Mouse (Mus musculus): ENCODE data around the gene Narfl. TPM values are rescaled to one million over a fixed set of nuclear protein-coding genes. Genes with fewer than 3 reads are reported as not detected.
A peak's percentile ranks its signal among the peaks of the same experiment; 100 is the strongest.

The Narfl gene
- 38.3 and 39.7 TPM in 2 replicates for polyA plus RNA-seq (2015; fragmentation: Nextera tagmentation; extraction: Ambion mirVana)

- H3K4me1 ChIP-seq (ENCODE audit: control insufficient read depth, insufficient read depth, low read length) = peaks cover 7% of the 10 kb centered on the region
- H3K27ac ChIP-seq (ENCODE audit: low read length) = peak within 1 kb of the TSS; percentile 57
- WGBS = under 1% methylated on average over 37 of the region's 37 CpGs
- no peaks in the 10 kb centered on the region; the same call in 1 of the 2 replicates for H3K27me3 ChIP-seq (ENCODE audit: control insufficient read depth, insufficient read depth, low read length)
- peak within 1 kb of the TSS; percentile 94 for H3K4me3 ChIP-seq (ENCODE audit: low read length)
- H3K4me2 ChIP-seq (ENCODE audit: low read depth, low read length) = peak within 1 kb of the TSS; percentile 94
- no peaks in the 10 kb centered on the region for H3K9me3 ChIP-seq (replicated peaks; ENCODE audit: control insufficient read depth, low read length)
- peak within 1 kb of the TSS; percentile 97 for H3K9ac ChIP-seq (ENCODE audit: low read length)
- 0 out of 2 replicates have a peak, but pooled peaks cover 11% of the 10 kb centered on the region for H3K36me3 ChIP-seq (ENCODE audit: control insufficient read depth, insufficient read depth)
- ATAC-seq (replicated peaks; ENCODE audit: extremely low read depth, insufficient read depth, low FRiP score) = peak; percentile 89
Observed at GRCm38 (mm10) chr17:25773549-25774120, at the start of gene Narfl. Narfl (plus strand) TSS chr17:25773776.

- Histone ChIP-seq H3K9me3 (replicated peaks; ENCODE audit: control insufficient read depth, low read length) (no peaks in the 10 kb centered on the region), H3K4me2 (ENCODE audit: low read depth, low read length) (no peak overlapping the region), H3K4me3 (ENCODE audit: low read length) (no peak overlapping the region), H3K9ac (ENCODE audit: low read length) (no peak overlapping the region), H3K4me1 (ENCODE audit: control insufficient read depth, insufficient read depth, low read length) (peaks cover 18% of the 10 kb centered on the region), H3K27ac (ENCODE audit: low read length) (no peak overlapping the region), H3K36me3 (ENCODE audit: control insufficient read depth, insufficient read depth) (peaks cover 2% of the 10 kb centered on the region; the same call in 1 of the 2 replicates), H3K27me3 (ENCODE audit: control insufficient read depth, insufficient read depth, low read length) (no peaks in the 10 kb centered on the region; the same call in 1 of the 2 replicates)
- ATAC-seq (replicated peaks; ENCODE audit: extremely low read depth, insufficient read depth, low FRiP score) = no peak
- 77% methylated on average over 7 of the region's 7 CpGs for WGBS
Observed at GRCm38 (mm10) chr17:25723919-25724318, 49.7 kb upstream of the Narfl start.

- 85% methylated on average over 6 of the region's 6 CpGs for WGBS
- peaks cover 18% of the 10 kb centered on the region for H3K4me1 ChIP-seq (ENCODE audit: control insufficient read depth, insufficient read depth, low read length)
Observed at GRCm38 (mm10) chr17:25725264-25725663, 48.3 kb upstream of the Narfl start.

GRCm38 (mm10) chr17:25727265-25728008, 46.1 kb upstream of the Narfl start, which contains the start of the genes Chtf18 and Rpusd1:
Chtf18 (minus strand) TSS chr17:25727419.
Rpusd1 (plus strand) TSS chr17:25727670.
- H3K9ac ChIP-seq (ENCODE audit: low read length) = peak within 1 kb of the TSS; percentile 93
- peak; percentile 99 for ATAC-seq (replicated peaks; ENCODE audit: extremely low read depth, insufficient read depth, low FRiP score)
- H3K4me1 ChIP-seq (ENCODE audit: control insufficient read depth, insufficient read depth, low read length) = peaks cover 18% of the 10 kb centered on the region
- H3K4me2 ChIP-seq (ENCODE audit: low read depth, low read length) = peak within 1 kb of the TSS; percentile 99
- peak within 1 kb of the TSS; percentile 51 for H3K27ac ChIP-seq (ENCODE audit: low read length)
- H3K4me3 ChIP-seq (ENCODE audit: low read length) = peak within 1 kb of the TSS; percentile 80
- H3K36me3 ChIP-seq (ENCODE audit: control insufficient read depth, insufficient read depth) = no peaks in the 10 kb centered on the region; the same call in 1 of the 2 replicates
- under 1% methylated on average over 37 of the region's 37 CpGs for WGBS
- H3K27me3 ChIP-seq (ENCODE audit: control insufficient read depth, insufficient read depth, low read length) = no peaks in the 10 kb centered on the region
- no peaks in the 10 kb centered on the region for H3K9me3 ChIP-seq (replicated peaks; ENCODE audit: control insufficient read depth, low read length)

More at GRCm38 (mm10) chr17:25725264-25725663, 48.3 kb upstream of the Narfl start:
- Histone ChIP-seq H3K9me3 (replicated peaks; ENCODE audit: control insufficient read depth, low read length) (no peaks in the 10 kb centered on the region), H3K9ac (ENCODE audit: low read length) (no peak overlapping the region), H3K4me2 (ENCODE audit: low read depth, low read length) (no peak overlapping the region), H3K4me3 (ENCODE audit: low read length) (no peak overlapping the region), H3K27me3 (ENCODE audit: control insufficient read depth, insufficient read depth, low read length) (no peaks in the 10 kb centered on the region), H3K36me3 (ENCODE audit: control insufficient read depth, insufficient read depth) (peaks cover 2% of the 10 kb centered on the region; the same call in 1 of the 2 replicates), H3K27ac (ENCODE audit: low read length) (no peak overlapping the region)
- ATAC-seq (replicated peaks; ENCODE audit: extremely low read depth, insufficient read depth, low FRiP score) = no peak

GRCm38 (mm10) chr17:25728009-25728270, 45.6 kb upstream of the Narfl start:
- 19% methylated on average over 4 of the region's 4 CpGs for WGBS
- no peaks in the 10 kb centered on the region; the same call in 1 of the 2 replicates for H3K36me3 ChIP-seq (ENCODE audit: control insufficient read depth, insufficient read depth)
- H3K27ac ChIP-seq (ENCODE audit: low read length) = peak overlapping the region; percentile 51
- no peaks in the 10 kb centered on the region for H3K9me3 ChIP-seq (replicated peaks; ENCODE audit: control insufficient read depth, low read length)
- H3K4me3 ChIP-seq (ENCODE audit: low read length) = peak overlapping the region; percentile 80
- no peak for ATAC-seq (replicated peaks; ENCODE audit: extremely low read depth, insufficient read depth, low FRiP score)
- peak overlapping the region; percentile 98 for H3K4me2 ChIP-seq (ENCODE audit: low read depth, low read length)
- H3K27me3 ChIP-seq (ENCODE audit: control insufficient read depth, insufficient read depth, low read length) = no peaks in the 10 kb centered on the region
- peak overlapping the region; percentile 93 for H3K9ac ChIP-seq (ENCODE audit: low read length)
- peaks cover 18% of the 10 kb centered on the region for H3K4me1 ChIP-seq (ENCODE audit: control insufficient read depth, insufficient read depth, low read length)

GRCm38 (mm10) chr17:25732082-25732481, 41.5 kb upstream of the Narfl start:
- 12% methylated on average over 2 of the region's 2 CpGs for WGBS
- Histone ChIP-seq H3K36me3 (ENCODE audit: control insufficient read depth, insufficient read depth) (no peaks in the 10 kb centered on the region), H3K9ac (ENCODE audit: low read length) (no peak overlapping the region), H3K4me3 (ENCODE audit: low read length) (no peak overlapping the region), H3K27me3 (ENCODE audit: control insufficient read depth, insufficient read depth, low read length) (no peaks in the 10 kb centered on the region), H3K9me3 (replicated peaks; ENCODE audit: control insufficient read depth, low read length) (no peaks in the 10 kb centered on the region), H3K4me2 (ENCODE audit: low read depth, low read length) (no peak overlapping the region), H3K27ac (ENCODE audit: low read length) (no peak overlapping the region), H3K4me1 (ENCODE audit: control insufficient read depth, insufficient read depth, low read length) (peaks cover 7% of the 10 kb centered on the region)
- no peak for ATAC-seq (replicated peaks; ENCODE audit: extremely low read depth, insufficient read depth, low FRiP score)

- no peak overlapping the region for H3K9ac ChIP-seq (ENCODE audit: low read length)
- no peak overlapping the region for H3K4me3 ChIP-seq (ENCODE audit: low read length)
- 79% methylated on average over 5 of the region's 5 CpGs for WGBS
- no peaks in the 10 kb centered on the region for H3K36me3 ChIP-seq (ENCODE audit: control insufficient read depth, insufficient read depth)
- no peaks in the 10 kb centered on the region for H3K4me1 ChIP-seq (ENCODE audit: control insufficient read depth, insufficient read depth, low read length)
- H3K4me2 ChIP-seq (ENCODE audit: low read depth, low read length) = no peak overlapping the region
- no peak overlapping the region for H3K27ac ChIP-seq (ENCODE audit: low read length)
- no peaks in the 10 kb centered on the region for H3K27me3 ChIP-seq (ENCODE audit: control insufficient read depth, insufficient read depth, low read length)
- no peaks in the 10 kb centered on the region for H3K9me3 ChIP-seq (replicated peaks; ENCODE audit: control insufficient read depth, low read length)
- no peak for ATAC-seq (replicated peaks; ENCODE audit: extremely low read depth, insufficient read depth, low FRiP score)
Observed at GRCm38 (mm10) chr17:25735246-25735645, 38.3 kb upstream of the Narfl start.

GRCm38 (mm10) chr17:25735745-25736144, 37.8 kb upstream of the Narfl start, which contains the start of gene Mslnl:
Mslnl (plus strand) TSS chr17:25736042.
- H3K4me1 ChIP-seq (ENCODE audit: control insufficient read depth, insufficient read depth, low read length) = no peaks in the 10 kb centered on the region
- WGBS = 62% methylated on average over 3 of the region's 3 CpGs
- ATAC-seq (replicated peaks; ENCODE audit: extremely low read depth, insufficient read depth, low FRiP score) = no peak
- no peak within 1 kb of the TSS for H3K4me3 ChIP-seq (ENCODE audit: low read length)
- no peaks in the 10 kb centered on the region for H3K36me3 ChIP-seq (ENCODE audit: control insufficient read depth, insufficient read depth)
- H3K4me2 ChIP-seq (ENCODE audit: low read depth, low read length) = no peak within 1 kb of the TSS
- H3K27me3 ChIP-seq (ENCODE audit: control insufficient read depth, insufficient read depth, low read length) = no peaks in the 10 kb centered on the region
- H3K27ac ChIP-seq (ENCODE audit: low read length) = no peak within 1 kb of the TSS
- no peak within 1 kb of the TSS for H3K9ac ChIP-seq (ENCODE audit: low read length)
- H3K9me3 ChIP-seq (replicated peaks; ENCODE audit: control insufficient read depth, low read length) = no peaks in the 10 kb centered on the region

- H3K4me1 ChIP-seq (ENCODE audit: control insufficient read depth, insufficient read depth, low read length) = no peaks in the 10 kb centered on the region
- no peaks in the 10 kb centered on the region for H3K27me3 ChIP-seq (ENCODE audit: control insufficient read depth, insufficient read depth, low read length)
- no peak overlapping the region for H3K9ac ChIP-seq (ENCODE audit: low read length)
- H3K27ac ChIP-seq (ENCODE audit: low read length) = no peak overlapping the region
- H3K4me2 ChIP-seq (ENCODE audit: low read depth, low read length) = no peak overlapping the region
- no peaks in the 10 kb centered on the region for H3K36me3 ChIP-seq (ENCODE audit: control insufficient read depth, insufficient read depth)
- H3K9me3 ChIP-seq (replicated peaks; ENCODE audit: control insufficient read depth, low read length) = no peaks in the 10 kb centered on the region
- ATAC-seq (replicated peaks; ENCODE audit: extremely low read depth, insufficient read depth, low FRiP score) = no peak
- H3K4me3 ChIP-seq (ENCODE audit: low read length) = no peak overlapping the region
- 71% methylated on average over 7 of the region's 7 CpGs for WGBS
Observed at GRCm38 (mm10) chr17:25738861-25739260, 34.7 kb upstream of the Narfl start.

Data from heart, embryonic 16.5 days (tissue).